Mouse (Mus musculus): ENCODE results near the gene Pla2g1b. TPM values are rescaled to one million over a fixed set of nuclear protein-coding genes. Genes with fewer than 3 reads are reported as not detected.
A peak's percentile ranks its signal among the peaks of the same experiment; 100 is the strongest.
"Not testable (repeated sequence)": the region's sequence is repeated elsewhere in the genome, so short reads cannot be mapped to it uniquely, and the experiment has no call there.

Gene Pla2g1b
- polyA plus RNA-seq, 1 experiment = not detected

- TF ChIP-seq MYOG (IDR thresholded peaks at IDR 0.05; ENCODE audit: control insufficient read depth, extremely low read depth, insufficient read length) (no peak), MYOD1 (IDR thresholded peaks at IDR 0.05; ENCODE audit: control insufficient read depth, insufficient read length, low read depth) (peak; percentile 89), MAX (IDR thresholded peaks at IDR 0.05) (peak; percentile 58), FOSL1 (IDR thresholded peaks at IDR 0.05; ENCODE audit: insufficient read depth, low read length, poor library complexity, severe bottlenecking) (no peak), CEBPB (IDR thresholded peaks at IDR 0.05; ENCODE audit: low read depth) (peak; percentile 85)
- Histone ChIP-seq H3K79me3 (ENCODE audit: low read depth) (no peaks in the 10 kb centered on the region), H3ac (ENCODE audit: control insufficient read depth, insufficient read length, low read depth) (no peak overlapping the region), H3K4me3 (ENCODE audit: insufficient read depth, poor library complexity, severe bottlenecking) (no peak overlapping the region), H3K27me3 (ENCODE audit: control insufficient read depth, insufficient read depth, insufficient read length) (no peaks in the 10 kb centered on the region), H3K36me3 (ENCODE audit: control insufficient read depth, insufficient read depth) (no peaks in the 10 kb centered on the region), H3K79me2 (ENCODE audit: control insufficient read depth, insufficient read depth) (no peaks in the 10 kb centered on the region)
Observed at GRCm38 (mm10) chr5:115491771-115492322, 25.8 kb downstream of the Pla2g1b start.

- H3K79me2 ChIP-seq (ENCODE audit: control insufficient read depth, insufficient read depth) = no peaks in the 10 kb centered on the region
- no peak overlapping the region for H3ac ChIP-seq (ENCODE audit: control insufficient read depth, insufficient read length, low read depth)
- no peaks in the 10 kb centered on the region for H3K36me3 ChIP-seq (ENCODE audit: control insufficient read depth, insufficient read depth)
- H3K4me3 ChIP-seq (ENCODE audit: insufficient read depth, poor library complexity, severe bottlenecking) = no peak overlapping the region
- TF ChIP-seq MYOD1 (IDR thresholded peaks at IDR 0.05; ENCODE audit: control insufficient read depth, insufficient read length, low read depth) (peak; percentile 29), CEBPB (IDR thresholded peaks at IDR 0.05; ENCODE audit: low read depth) (no peak), FOSL1 (IDR thresholded peaks at IDR 0.05; ENCODE audit: insufficient read depth, low read length, poor library complexity, severe bottlenecking) (peak; percentile 68), MAX (IDR thresholded peaks at IDR 0.05) (peak; percentile 44), USF1 (IDR thresholded peaks at IDR 0.05; ENCODE audit: low read depth) (no peak)
- no peaks in the 10 kb centered on the region for H3K79me3 ChIP-seq (ENCODE audit: low read depth)
- H3K27me3 ChIP-seq (ENCODE audit: control insufficient read depth, insufficient read depth, insufficient read length) = no peaks in the 10 kb centered on the region
Observed at GRCm38 (mm10) chr5:115492711-115493335, 26.8 kb downstream of the Pla2g1b start.

GRCm38 (mm10) chr5:115493441-115493840, 27.4 kb downstream of the Pla2g1b start:
- TF ChIP-seq MAX (IDR thresholded peaks at IDR 0.05) (no peak), USF1 (IDR thresholded peaks at IDR 0.05; ENCODE audit: low read depth) (no peak), MYOD1 (IDR thresholded peaks at IDR 0.05; ENCODE audit: control insufficient read depth, insufficient read length, low read depth) (no peak), CTCF (IDR thresholded peaks at IDR 0.05; ENCODE audit: control insufficient read depth, insufficient read depth, insufficient read length) (no peak), FOSL1 (IDR thresholded peaks at IDR 0.05; ENCODE audit: insufficient read depth, low read length, poor library complexity, severe bottlenecking) (no peak), CEBPB (IDR thresholded peaks at IDR 0.05; ENCODE audit: low read depth) (no peak), MYOG (IDR thresholded peaks at IDR 0.05; ENCODE audit: control insufficient read depth, extremely low read depth, insufficient read length) (no peak)
- Histone ChIP-seq H3K4me3 (ENCODE audit: insufficient read depth, poor library complexity, severe bottlenecking) (no peak overlapping the region), H3K27me3 (ENCODE audit: control insufficient read depth, insufficient read depth, insufficient read length) (no peaks in the 10 kb centered on the region), H3K79me3 (ENCODE audit: low read depth) (no peaks in the 10 kb centered on the region), H3K36me3 (ENCODE audit: control insufficient read depth, insufficient read depth) (no peaks in the 10 kb centered on the region), H3ac (ENCODE audit: control insufficient read depth, insufficient read length, low read depth) (no peak overlapping the region), H3K79me2 (ENCODE audit: control insufficient read depth, insufficient read depth) (no peaks in the 10 kb centered on the region)

- H3K4me3 ChIP-seq (ENCODE audit: insufficient read depth, poor library complexity, severe bottlenecking); H3ac ChIP-seq (ENCODE audit: control insufficient read depth, insufficient read length, low read depth); H3K79me3 ChIP-seq (ENCODE audit: low read depth); H3K27me3 ChIP-seq (ENCODE audit: control insufficient read depth, insufficient read depth, insufficient read length); H3K36me3 ChIP-seq (ENCODE audit: control insufficient read depth, insufficient read depth); H3K79me2 ChIP-seq (ENCODE audit: control insufficient read depth, insufficient read depth): not testable (repeated sequence)
Observed at GRCm38 (mm10) chr5:115495618-115496017, 29.6 kb downstream of the Pla2g1b start.

GRCm38 (mm10) chr5:115497033-115497432, 31.0 kb downstream of the Pla2g1b start:
- Histone ChIP-seq H3K79me3 (ENCODE audit: low read depth) (no peaks in the 10 kb centered on the region), H3K79me2 (ENCODE audit: control insufficient read depth, insufficient read depth) (no peaks in the 10 kb centered on the region), H3K27me3 (ENCODE audit: control insufficient read depth, insufficient read depth, insufficient read length) (no peaks in the 10 kb centered on the region), H3K36me3 (ENCODE audit: control insufficient read depth, insufficient read depth) (no peaks in the 10 kb centered on the region), H3ac (ENCODE audit: control insufficient read depth, insufficient read length, low read depth) (no peak overlapping the region), H3K4me3 (ENCODE audit: insufficient read depth, poor library complexity, severe bottlenecking) (no peak overlapping the region)
- TF ChIP-seq MYOG (IDR thresholded peaks at IDR 0.05; ENCODE audit: control insufficient read depth, extremely low read depth, insufficient read length) (no peak), CEBPB (IDR thresholded peaks at IDR 0.05; ENCODE audit: low read depth) (no peak), FOSL1 (IDR thresholded peaks at IDR 0.05; ENCODE audit: insufficient read depth, low read length, poor library complexity, severe bottlenecking) (no peak), USF1 (IDR thresholded peaks at IDR 0.05; ENCODE audit: low read depth) (no peak), MAX (IDR thresholded peaks at IDR 0.05) (no peak), MYOD1 (IDR thresholded peaks at IDR 0.05; ENCODE audit: control insufficient read depth, insufficient read length, low read depth) (no peak)
